Mouse (Mus musculus) midbrain, embryonic 11.5 days (tissue): ENCODE measurements around the gene Gys1. TPM values are rescaled to one million over a fixed set of nuclear protein-coding genes. Genes with fewer than 3 reads are reported as not detected.

Experiments used
- ATAC-seq: fragments of 200-750 bp; cut with Nextera tagmentation; 2 replicates; pipeline ENCODE4 v1.8.0; 2017; ENCODE audit warnings: moderate TSS enrichment, moderate library complexity; ENCODE audit not compliant: low FRiP score
- DNase-seq: peaks from one replicate; pipeline ENCODE4 v3.0.0; 2015; ENCODE audit warnings: low spot score; ENCODE audit errors: missing footprints
- H3K27ac ChIP-seq: fragments of 300-500 bp; sonication (generic); 2 replicates; pipeline ENCODE4 v1.5.1; 2014; ENCODE audit warnings: low read depth, low read length
- H3K27me3 ChIP-seq: fragments of 300-500 bp; sonication (generic); 2 replicates; pipeline ENCODE4 v1.6.1; 2014; ENCODE audit warnings: mild to moderate bottlenecking, low read length, moderate library complexity, mixed read lengths; ENCODE audit not compliant: control insufficient read depth, insufficient read depth
- H3K36me3 ChIP-seq: fragments of 300-500 bp; sonication (generic); 2 replicates; pipeline ENCODE4 v1.6.1; 2014; ENCODE audit warnings: mild to moderate bottlenecking, low read length, moderate library complexity, mixed read lengths; ENCODE audit not compliant: control insufficient read depth, insufficient read depth
- H3K4me1 ChIP-seq: fragments of 300-500 bp; sonication (generic); 2 replicates; pipeline ENCODE4 v1.6.1; 2014; ENCODE audit warnings: low read length; ENCODE audit not compliant: control insufficient read depth, insufficient read depth
- H3K4me2 ChIP-seq: fragments of 300-500 bp; sonication (generic); 2 replicates; pipeline ENCODE4 v1.6.1; 2014; ENCODE audit warnings: mild to moderate bottlenecking, moderate library complexity
- H3K4me3 ChIP-seq: fragments of 300-500 bp; sonication (generic); 2 replicates; pipeline ENCODE4 v1.5.1; 2014; ENCODE audit warnings: low read depth, low read length
- H3K9ac ChIP-seq: fragments of 300-500 bp; sonication (generic); 2 replicates; pipeline ENCODE4 v1.6.1; 2014; ENCODE audit warnings: low read length
- H3K9me3 ChIP-seq: fragments of 300-500 bp; sonication (generic); 2 replicates; pipeline ENCODE4 v1.6.1; 2016; ENCODE audit warnings: low read length; ENCODE audit not compliant: control insufficient read depth
- WGBS: fragments of 180-500 bp; shearing (Covaris S2); extraction: QIAGEN DNeasy Blood & Tissue Kit; methylation state at CpG from one replicate; pipeline ENCODE4 v1.1.7; 2014; 5-methylcytosine and 5-hydroxymethylcytosine counted together
- microRNA-seq: library from miRNA; unstranded; fragments of <30 nt; microRNA quantifications from one replicate; pipeline ENCODE4, GENCODE M21; 2017
- polyA plus RNA-seq: library from polyadenylated mRNA; unstranded; fragments of >200 nt; fragmentation: Nextera tagmentation; extraction: Ambion mirVana; gene quantifications from 2 replicates; pipeline ENCODE4 v1.2.1, GENCODE M21; 2014

Gene Gys1
- polyA plus RNA-seq, 1 experiment from 2014 or later, result 26.8 TPM

DNA sequence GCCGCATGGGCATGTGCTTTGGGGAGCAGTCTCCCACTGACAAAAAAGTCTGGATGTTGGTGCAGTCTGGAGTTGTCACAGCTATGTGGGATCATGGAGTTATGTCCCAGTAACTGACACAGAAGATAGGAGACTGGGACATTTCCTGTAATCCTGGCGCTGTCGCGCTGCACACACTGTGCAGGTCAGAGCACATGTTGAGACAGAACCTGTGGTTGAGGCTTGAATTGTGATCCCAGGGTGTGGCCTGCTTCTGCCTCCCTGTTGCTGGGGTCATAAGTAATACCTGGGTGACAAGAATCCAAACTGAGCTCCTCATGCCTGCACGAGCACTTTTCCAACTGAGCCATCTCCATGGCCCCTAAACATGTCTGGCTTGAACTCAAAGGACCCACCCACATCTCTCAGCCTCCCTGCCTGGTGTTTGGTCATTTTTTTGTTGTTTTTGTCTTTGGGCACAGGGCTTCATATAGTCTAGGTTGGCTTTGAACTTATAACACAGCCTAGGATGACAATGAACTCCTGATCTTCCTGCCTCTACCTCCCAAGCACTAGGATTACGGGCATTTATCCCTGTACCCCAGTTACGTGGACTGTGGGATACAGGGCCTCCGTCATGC is 57.7 kb downstream of the Gys1 start:
- H3K36me3 ChIP-seq, result no peaks in the 10 kb centered on the region; the same call in 1 of the 2 replicates
- H3K9ac ChIP-seq, result no peak overlapping the region
- H3K4me1 ChIP-seq, result no peaks in the 10 kb centered on the region; the same call in 1 of the 2 replicates
- H3K9me3 ChIP-seq, result no peaks in the 10 kb centered on the region
- no peaks in the 10 kb centered on the region for H3K27me3 ChIP-seq
- H3K4me3 ChIP-seq, result no peak overlapping the region
- no peak overlapping the region for H3K27ac ChIP-seq
- ATAC-seq (no peak), DNase-seq (no peak)
- WGBS, result 97% methylated on average over 8 of the region's 8 CpGs
- no peak overlapping the region for H3K4me2 ChIP-seq

- ATAC-seq, result no peak
Measured at GRCm38 (mm10) chr7:45492951-45493350, 58.3 kb downstream of the Gys1 start.

GRCm38 (mm10) chr7:45494548-45494947 is 59.9 kb downstream of the Gys1 start:
- H3K4me1 ChIP-seq, result no peaks in the 10 kb centered on the region
- ATAC-seq (no peak), DNase-seq (no peak)
- H3K4me3 ChIP-seq, result no peak overlapping the region
- no peak overlapping the region for H3K4me2 ChIP-seq
- no peaks in the 10 kb centered on the region for H3K9me3 ChIP-seq
- no peak overlapping the region for H3K27ac ChIP-seq
- WGBS, result 87% methylated on average over 9 of the region's 9 CpGs
- H3K36me3 ChIP-seq, result peaks cover 2% of the 10 kb centered on the region; the same call in 1 of the 2 replicates
- H3K27me3 ChIP-seq, result no peaks in the 10 kb centered on the region
- no peak overlapping the region for H3K9ac ChIP-seq

More at GRCm38 (mm10) chr7:45492951-45493350, 58.3 kb downstream of the Gys1 start:
- Histone ChIP-seq H3K9ac (no peak overlapping the region), H3K4me2 (no peak overlapping the region), H3K27ac (no peak overlapping the region), H3K4me1 (no peaks in the 10 kb centered on the region; the same call in 1 of the 2 replicates), H3K36me3 (peaks cover 2% of the 10 kb centered on the region; the same call in 1 of the 2 replicates), H3K27me3 (no peaks in the 10 kb centered on the region), H3K9me3 (no peaks in the 10 kb centered on the region), H3K4me3 (no peak overlapping the region)
- WGBS, result 93% methylated on average over 5 of the region's 5 CpGs
- DNase-seq, result no peak

DNA sequence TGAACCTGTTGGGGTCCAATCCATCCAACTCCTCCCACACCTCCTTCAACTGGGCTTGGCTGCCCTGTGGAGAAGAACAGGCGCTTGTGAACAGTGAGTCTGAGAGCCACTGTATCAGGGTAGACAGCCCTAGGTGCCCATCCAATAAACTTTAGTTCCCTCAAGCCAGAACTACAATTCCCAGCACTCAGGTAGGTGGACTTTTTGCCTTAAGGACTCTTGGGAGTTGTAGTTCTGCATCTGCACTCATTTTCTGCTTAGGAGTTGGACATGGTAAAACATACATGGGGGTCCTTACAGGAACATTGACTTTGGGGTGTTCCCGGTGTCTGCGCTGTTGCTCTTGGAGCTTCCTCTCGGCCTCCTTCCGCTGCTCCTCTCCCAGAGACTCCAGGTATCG is 63.8 kb downstream of the Gys1 start:
- Histone ChIP-seq H3K27ac (no peak overlapping the region), H3K27me3 (no peaks in the 10 kb centered on the region), H3K9ac (no peak overlapping the region), H3K36me3 (peaks cover 9% of the 10 kb centered on the region), H3K9me3 (no peaks in the 10 kb centered on the region), H3K4me1 (no peaks in the 10 kb centered on the region), H3K4me3 (no peak overlapping the region), H3K4me2 (no peak overlapping the region)
- DNase-seq (no peak), ATAC-seq (no peak)
- 95% methylated on average over 6 of the region's 6 CpGs for WGBS

Small RNA genes lying within 50 kb of the gene (microRNA-seq; reads per million reads assigned to microRNA genes)
- 0.76 reads per million for gene Gm22133

Other genes with a start within 250 kb of the Gys1 start
- gene Ccdc155, start 230.0 kb upstream of the Gys1 start, polyA plus RNA-seq, result 0.52 and 0.86 TPM in 2 replicates
- 0.81 and 1.2 TPM in 2 replicates for gene Dkkl1, start 222.7 kb upstream of the Gys1 start, polyA plus RNA-seq
- 241 and 253 TPM in 2 replicates for gene Tead2, start 219.1 kb upstream of the Gys1 start, polyA plus RNA-seq
- 0.81 and 0.97 TPM in 2 replicates for gene Cd37, start 195.7 kb upstream of the Gys1 start, polyA plus RNA-seq
- gene Slc6a16, start 193.8 kb upstream of the Gys1 start, polyA plus RNA-seq, result not detected in 2 replicates
- gene Slc6a21, start 157.3 kb upstream of the Gys1 start, polyA plus RNA-seq, result not detected in 2 replicates
- 4.4 and 6.1 TPM in 2 replicates for gene Trpm4, start 101.1 kb upstream of the Gys1 start, polyA plus RNA-seq
- 0.11 and 0.19 TPM in 2 replicates for gene Hrc, start 99.6 kb upstream of the Gys1 start, polyA plus RNA-seq
- 7.7 and 8.1 TPM in 2 replicates for gene Ppfia3, start 67.8 kb upstream of the Gys1 start, polyA plus RNA-seq
- 0.75 and 1.2 TPM in 2 replicates for gene Lin7b, start 64.3 kb upstream of the Gys1 start, polyA plus RNA-seq
- 62.0 and 70.9 TPM in 2 replicates for gene Snrnp70, start 39.1 kb upstream of the Gys1 start, polyA plus RNA-seq
- gene Kcna7, start 29.2 kb upstream of the Gys1 start, polyA plus RNA-seq, result not detected in 2 replicates
- gene Ntf5, start 21.1 kb upstream of the Gys1 start, polyA plus RNA-seq, result 0.23 and 0.44 TPM in 2 replicates
- gene Lhb, start 14.0 kb upstream of the Gys1 start, polyA plus RNA-seq, result not detected in 2 replicates
- 168 and 171 TPM in 2 replicates for gene Ruvbl2, start 3.3 kb downstream of the Gys1 start, polyA plus RNA-seq
- 5,242 and 5,528 TPM in 2 replicates for gene Ftl1, start 25.0 kb downstream of the Gys1 start, polyA plus RNA-seq
- 169 and 201 TPM in 2 replicates for gene Bax, start 32.1 kb downstream of the Gys1 start, polyA plus RNA-seq
- 0.15 TPM in 1 of 2 replicates, not detected in the other for gene Tulp2, start 47.0 kb downstream of the Gys1 start, polyA plus RNA-seq
- gene Gm45808, start 52.0 kb downstream of the Gys1 start, polyA plus RNA-seq, result not detected in 2 replicates
- gene Dhdh, start 54.0 kb downstream of the Gys1 start, polyA plus RNA-seq, result 3.2 and 3.9 TPM in 2 replicates
- gene Nucb1, start 75.6 kb downstream of the Gys1 start, polyA plus RNA-seq, result 83.7 and 84.8 TPM in 2 replicates
- 16.3 and 17.1 TPM in 2 replicates for gene Ppp1r15a, start 91.4 kb downstream of the Gys1 start, polyA plus RNA-seq
- 0.08 and 0.26 TPM in 2 replicates for gene Plekha4, start 91.5 kb downstream of the Gys1 start, polyA plus RNA-seq
- gene Hsd17b14, start 120.0 kb downstream of the Gys1 start, polyA plus RNA-seq, result 0.10 and 0.12 TPM in 2 replicates
- gene Bcat2, start 135.3 kb downstream of the Gys1 start, polyA plus RNA-seq, result 22.5 and 24.7 TPM in 2 replicates
- gene Fgf21, start 180.6 kb downstream of the Gys1 start, polyA plus RNA-seq, result not detected in 2 replicates
- gene Fut1, start 182.4 kb downstream of the Gys1 start, polyA plus RNA-seq, result not detected in 2 replicates
- gene Izumo1, start 187.0 kb downstream of the Gys1 start, polyA plus RNA-seq, result 0.10 and 0.29 TPM in 2 replicates
- gene Rasip1, start 192.6 kb downstream of the Gys1 start, polyA plus RNA-seq, result 4.0 and 4.7 TPM in 2 replicates
- 1.8 and 2.1 TPM in 2 replicates for gene Mamstr, start 205.1 kb downstream of the Gys1 start, polyA plus RNA-seq
- not detected in 2 replicates for gene Fut2, start 231.6 kb downstream of the Gys1 start, polyA plus RNA-seq
- 0.21 TPM in 1 of 2 replicates, not detected in the other for gene Ntn5, start 249.2 kb downstream of the Gys1 start, polyA plus RNA-seq